Mouse (Mus musculus) limb, embryonic 11.5 days (tissue): ENCODE measurements around the gene Sned1. TPM values are rescaled to one million over a fixed set of nuclear protein-coding genes. Genes with fewer than 3 reads are reported as not detected.

Experiments used
- ATAC-seq: fragments of 200-750 bp; cut with Nextera tagmentation; 2 replicates; pipeline ENCODE4 v1.8.0; 2017; ENCODE audit warnings: low read depth; ENCODE audit not compliant: insufficient number of reproducible peaks, low FRiP score, low TSS enrichment
- DNase-seq: peaks from one replicate; pipeline ENCODE4 v3.0.0-alpha.2; 2015; ENCODE audit warnings: low spot score
- H3K27ac ChIP-seq: fragments of 300-500 bp; sonication (generic); replicated peaks from 2 replicates; pipeline ENCODE4 v1.5.1; 2014; ENCODE audit warnings: low read depth, mild to moderate bottlenecking, low read length
- H3K27me3 ChIP-seq: fragments of 300-500 bp; sonication (generic); 2 replicates; pipeline ENCODE4 v1.6.1; 2014; ENCODE audit warnings: mild to moderate bottlenecking, low read length, mixed read lengths; ENCODE audit not compliant: control insufficient read depth, insufficient read depth
- H3K36me3 ChIP-seq: fragments of 300-500 bp; sonication (generic); 2 replicates; pipeline ENCODE4 v1.6.1; 2014; ENCODE audit warnings: mild to moderate bottlenecking, low read length, moderate library complexity, mixed read lengths; ENCODE audit not compliant: control insufficient read depth, insufficient read depth
- H3K4me1 ChIP-seq: fragments of 300-500 bp; sonication (generic); 2 replicates; pipeline ENCODE4 v1.6.1; 2014; ENCODE audit warnings: low read length, mixed read lengths; ENCODE audit not compliant: control insufficient read depth, insufficient read depth
- H3K4me2 ChIP-seq: fragments of 300-500 bp; sonication (generic); 2 replicates; pipeline ENCODE4 v1.6.1; 2014; ENCODE audit warnings: low read depth, mild to moderate bottlenecking, moderate library complexity; ENCODE audit not compliant: severe bottlenecking
- H3K4me3 ChIP-seq: fragments of 300-500 bp; sonication (generic); 2 replicates; pipeline ENCODE4 v1.5.1; 2014; ENCODE audit warnings: low read depth, low read length
- H3K9ac ChIP-seq: fragments of 300-500 bp; sonication (generic); 2 replicates; pipeline ENCODE4 v1.6.1; 2014; ENCODE audit warnings: mild to moderate bottlenecking, low read length
- H3K9me3 ChIP-seq: fragments of 300-500 bp; sonication (generic); 2 replicates; pipeline ENCODE4 v1.6.1; 2016; ENCODE audit warnings: low read length; ENCODE audit not compliant: control insufficient read depth
- WGBS: fragments of 180-500 bp; shearing (Covaris S2); extraction: QIAGEN DNeasy Blood & Tissue Kit; methylation state at CpG from one replicate; pipeline ENCODE4 v1.1.7; 2014; 5-methylcytosine and 5-hydroxymethylcytosine counted together
- microRNA-seq: library from miRNA; unstranded; fragments of <30 nt; microRNA quantifications from one replicate; pipeline ENCODE4, GENCODE M21; 2016
- polyA plus RNA-seq: library from polyadenylated mRNA; unstranded; fragments of >200 nt; fragmentation: Nextera tagmentation; extraction: Ambion mirVana; gene quantifications from 2 replicates; pipeline ENCODE4 v1.2.1, GENCODE M21; 2014

Sned1 gene
- polyA plus RNA-seq, 1 experiment from 2014 or later: 15.0 TPM

DNA sequence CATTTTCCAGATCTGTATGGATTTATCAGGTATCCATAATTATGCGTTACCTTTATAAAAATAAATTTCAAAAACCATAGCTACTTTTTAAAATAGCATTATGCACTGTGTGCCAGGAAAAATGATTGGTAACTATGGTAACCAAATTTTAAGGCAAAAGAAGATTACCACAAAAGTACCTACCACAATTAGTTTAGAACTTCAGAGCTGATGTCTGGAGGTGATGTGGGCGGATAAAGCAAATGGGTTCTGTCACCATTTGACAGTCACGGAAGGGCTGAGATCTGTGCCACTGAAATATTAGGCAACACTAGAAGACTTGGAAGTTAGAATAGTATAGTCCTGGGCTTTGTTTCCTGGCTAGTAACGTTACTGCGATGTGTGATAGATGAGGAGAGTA is 111.5 kb downstream of the Sned1 start:
- Histone ChIP-seq H3K27me3 (no peaks in the 10 kb centered on the region), H3K9me3 (no peaks in the 10 kb centered on the region), H3K36me3 (peaks cover 13% of the 10 kb centered on the region), H3K4me3 (no peak overlapping the region), H3K27ac (no peak overlapping the region), H3K4me2 (no peak overlapping the region), H3K9ac (no peak overlapping the region), H3K4me1 (peaks cover 5% of the 10 kb centered on the region; the same call in 1 of the 2 replicates)
- ATAC-seq (no peak), DNase-seq (no peak)
- WGBS: 94% methylated on average over 5 of the region's 5 CpGs

DNA sequence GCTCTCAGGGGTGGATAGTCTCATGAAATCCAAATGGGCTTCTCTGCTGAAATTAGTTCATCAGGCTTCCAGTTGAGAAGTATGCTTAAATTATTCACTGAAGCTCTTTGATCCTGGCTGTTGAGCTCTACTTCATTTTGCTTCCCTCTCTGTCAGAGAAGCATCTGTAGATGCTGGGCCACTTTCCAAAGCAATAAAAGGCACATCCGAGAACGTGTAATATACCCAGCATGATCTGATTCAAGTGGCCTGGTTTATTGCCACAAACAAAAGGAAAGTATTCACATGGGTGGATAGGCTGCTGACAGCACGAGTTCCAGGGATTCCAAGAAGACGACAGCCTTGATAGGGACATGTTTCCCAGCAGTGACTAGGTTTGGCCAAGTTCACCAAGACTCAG is 114.1 kb downstream of the Sned1 start:
- H3K27me3 ChIP-seq: no peaks in the 10 kb centered on the region

More for the DNA sequence above, 114.1 kb downstream of the Sned1 start:
- WGBS: 71% methylated on average over 4 of the region's 4 CpGs
- Histone ChIP-seq H3K36me3 (peaks cover 21% of the 10 kb centered on the region), H3K4me2 (no peak overlapping the region), H3K9me3 (no peaks in the 10 kb centered on the region), H3K9ac (no peak overlapping the region), H3K4me1 (no peaks in the 10 kb centered on the region), H3K27ac (no peak overlapping the region), H3K4me3 (no peak overlapping the region)
- no peak for DNase-seq
- no peak for ATAC-seq

Small RNA genes within 50 kb of the gene (microRNA-seq; reads per million reads assigned to microRNA genes)
- 1.2 reads per million for gene Mir6901
- 0.92 reads per million for gene Mir6902

Other genes with a start within 250 kb of the Sned1 start
- gene Aqp12, start 229.5 kb upstream of the Sned1 start, polyA plus RNA-seq: not detected in 2 replicates
- gene Kif1a, start 133.9 kb upstream of the Sned1 start, polyA plus RNA-seq: 7.3 and 8.0 TPM in 2 replicates
- not detected in 2 replicates for gene Agxt, start 100.6 kb upstream of the Sned1 start, polyA plus RNA-seq
- gene 2310007B03Rik, start 74.9 kb upstream of the Sned1 start, polyA plus RNA-seq: 0.16 and 0.25 TPM in 2 replicates
- gene Crocc2, start 67.1 kb upstream of the Sned1 start, polyA plus RNA-seq: 0.28 and 0.32 TPM in 2 replicates
- gene Mterf4, start 70.1 kb downstream of the Sned1 start, polyA plus RNA-seq: 37.7 and 38.0 TPM in 2 replicates
- 75.1 and 75.2 TPM in 2 replicates for gene Ppp1r7, start 107.0 kb downstream of the Sned1 start, polyA plus RNA-seq
- gene Pask, start 107.6 kb downstream of the Sned1 start, polyA plus RNA-seq: 23.3 and 29.0 TPM in 2 replicates
- 1.4 and 1.5 TPM in 2 replicates for gene Ano7, start 138.1 kb downstream of the Sned1 start, polyA plus RNA-seq
- gene Hdlbp, start 243.0 kb downstream of the Sned1 start, polyA plus RNA-seq: 111 and 116 TPM in 2 replicates